In the genomic region with DNA sequence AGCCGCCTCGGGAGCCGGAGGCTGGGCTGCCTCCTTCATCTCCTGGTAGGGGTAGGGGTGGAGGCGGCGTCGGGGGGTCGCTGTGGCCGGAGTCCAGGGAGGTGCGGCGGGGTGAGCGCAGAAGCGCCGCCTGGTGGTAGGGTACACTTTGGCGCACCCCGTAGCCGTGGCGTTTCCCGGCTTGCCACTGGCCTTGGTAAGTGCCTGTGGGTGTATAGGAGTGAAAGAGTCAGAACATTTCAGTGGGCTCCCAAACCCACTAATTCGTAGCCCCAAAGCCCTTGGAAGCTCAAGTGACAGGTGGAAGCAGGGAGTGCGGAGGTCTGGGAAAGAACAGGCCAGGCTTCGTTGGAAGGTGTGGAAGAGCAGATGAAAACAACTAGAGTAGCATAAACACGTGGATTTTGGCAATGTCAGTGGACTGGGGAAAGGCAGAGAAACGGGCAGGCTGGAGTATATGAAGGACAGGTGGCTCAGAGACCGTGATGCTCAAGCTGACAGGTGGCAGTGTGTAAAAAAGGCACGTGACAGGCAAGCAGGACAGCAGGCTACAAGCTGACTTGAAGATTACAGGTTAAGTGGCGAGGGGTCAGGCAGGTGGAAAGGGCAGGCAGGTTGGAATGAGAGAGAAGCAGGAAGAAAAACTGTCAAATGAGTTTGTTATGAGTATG, we compare ENCODE assay signal across 8 mouse cellular contexts. TPM values are rescaled to one million over a fixed set of nuclear protein-coding genes. Genes with fewer than 3 reads are reported as not detected.
A peak's percentile ranks its signal among the peaks of the same experiment; 100 is the strongest.
DNase-seq lines count a peak whose midpoint lies in the region; ATAC-seq and TF ChIP-seq lines count a peak whose summit lies in the region.

No protein-coding gene starts in this region.

- peak; percentile 54 for TF ChIP-seq CTCF in liver, postnatal 0 days (IDR thresholded peaks at IDR 0.05; ENCODE audit: low read depth)
- TF ChIP-seq CTCF in small intestine, adult 2 months (IDR thresholded peaks at IDR 0.05; ENCODE audit: extremely low read depth, insufficient read length, insufficient replicate concordance, low read depth, low read length): peak; percentile 50

- no peak for TF ChIP-seq EP300 in liver, postnatal 0 days (IDR thresholded peaks at IDR 0.05; ENCODE audit: low read depth)

- no peak for ATAC-seq in heart, embryonic 14.5 days (ENCODE audit: insufficient number of reproducible peaks, insufficient read depth, low FRiP score, low read depth)
- ATAC-seq in hindbrain, embryonic 12.5 days (ENCODE audit: low FRiP score): no peak; the same call in 1 of the 2 replicates
- ATAC-seq in liver, postnatal 0 days: no peak

- 9% methylated on average over 26 of the region's 26 CpGs for WGBS in heart, embryonic 14.5 days
- 9% methylated on average over 26 of the region's 26 CpGs for WGBS in hindbrain, embryonic 12.5 days
- WGBS in liver, postnatal 0 days (ENCODE audit: insufficient replicate concordance): 11% methylated on average over 26 of the region's 26 CpGs
- WGBS in small intestine, adult 2 months: 8% methylated on average over 26 of the region's 26 CpGs

- peak overlapping the region; percentile 92 for H3K4me2 ChIP-seq in heart, embryonic 14.5 days (ENCODE audit: low read length)
- H3K4me2 ChIP-seq in hindbrain, embryonic 12.5 days (replicated peaks): peak overlapping the region; percentile 99
- peak overlapping the region; percentile 72; the same call in 1 of the 2 replicates for H3K4me2 ChIP-seq in liver, postnatal 0 days (ENCODE audit: low read depth, low read length)

- H3K4me1 ChIP-seq in heart, embryonic 14.5 days (ENCODE audit: control insufficient read depth in 2 of 2, insufficient read depth in 2 of 2, low read length in 2 of 2): peaks cover 7 to 23% of the 10 kb centered on the region in 2 experiments; a peak in 3 of 4 replicates
- H3K4me1 ChIP-seq in hindbrain, embryonic 12.5 days: peaks cover 45% of the 10 kb centered on the region
- H3K4me1 ChIP-seq in liver, postnatal 0 days (ENCODE audit: insufficient read depth): peaks cover 4% of the 10 kb centered on the region
- peaks cover 12% of the 10 kb centered on the region for H3K4me1 ChIP-seq in small intestine, adult 2 months (ENCODE audit: control insufficient read depth, insufficient read depth, insufficient read length, low read length)

- no peaks in the 10 kb centered on the region for H3K36me3 ChIP-seq in heart, embryonic 14.5 days (ENCODE audit: control insufficient read depth, insufficient read depth, low read length)
- no peaks in the 10 kb centered on the region for H3K36me3 ChIP-seq in hindbrain, embryonic 12.5 days
- no peaks in the 10 kb centered on the region for H3K36me3 ChIP-seq in liver, postnatal 0 days (replicated peaks; ENCODE audit: insufficient read depth, low read length)
- no peaks in the 10 kb centered on the region for H3K36me3 ChIP-seq in small intestine, adult 2 months (ENCODE audit: control insufficient read depth, insufficient read depth, low read length)

- intact Hi-C loops in heart, postnatal 14 days (cut with DNase I): loop anchor here (10.0 kb wide), 1 partner anchor 421 kb away; no protein-coding TSS in a partner anchor

- no peaks in the 10 kb centered on the region for H3K9me3 ChIP-seq in heart, embryonic 14.5 days (ENCODE audit: control insufficient read depth, low read length)
- no peaks in the 10 kb centered on the region for H3K9me3 ChIP-seq in hindbrain, embryonic 12.5 days (replicated peaks)
- H3K9me3 ChIP-seq in liver, postnatal 0 days (ENCODE audit: low read length): no peaks in the 10 kb centered on the region

- peak overlapping the region; percentile 42 to 55; a peak in 3 of 4 replicates for H3K4me3 ChIP-seq in heart, embryonic 14.5 days (ENCODE audit: control insufficient read depth in 1 of 2, insufficient read depth in 1 of 2, low read depth in 1 of 2, low read length in 2 of 2)
- peak overlapping the region; percentile 77 for H3K4me3 ChIP-seq in hindbrain, embryonic 12.5 days
- peak overlapping the region; percentile 35; the same call in 1 of the 2 replicates for H3K4me3 ChIP-seq in liver, postnatal 0 days (ENCODE audit: low read depth, low read length)
- peak overlapping the region; percentile 55 for H3K4me3 ChIP-seq in small intestine, adult 2 months (ENCODE audit: low read depth, low read length)

- DNase-seq in heart, postnatal 14 days: no peak
- DNase-seq in CD4-positive, CD25-positive, alpha-beta regulatory T cell, adult 2 months (ENCODE audit: low read depth, low spot score): peak; percentile 62
- DNase-seq in cerebellum, adult 9-10 months: peak; percentile 84
- peak; percentile 37 for DNase-seq in liver, postnatal 0 days
- no peak for DNase-seq in urinary bladder, adult 2 months (ENCODE audit: low spot score)

- no peak overlapping the region for H3K9ac ChIP-seq in heart, embryonic 14.5 days (ENCODE audit: low read length)
- H3K9ac ChIP-seq in hindbrain, embryonic 12.5 days: peak overlapping the region; percentile 84
- no peak overlapping the region for H3K9ac ChIP-seq in liver, postnatal 0 days (replicated peaks)

- no peak for TF ChIP-seq POLR2A in small intestine, adult 2 months (IDR thresholded peaks at IDR 0.05; ENCODE audit: low read depth, low read length)

- H3K27ac ChIP-seq in heart, embryonic 14.5 days (replicated peaks in 1 of 2; ENCODE audit: control insufficient read depth in 1 of 2, insufficient read depth in 1 of 2, low read depth in 2 of 2, low read length in 2 of 2): no peak overlapping the region
- 0 out of 2 replicates have a peak overlapping the region, but pooled peaks have one; percentile 89 for H3K27ac ChIP-seq in hindbrain, embryonic 12.5 days
- H3K27ac ChIP-seq in liver, postnatal 0 days (ENCODE audit: low read depth): no peak overlapping the region
- H3K27ac ChIP-seq in small intestine, adult 2 months (ENCODE audit: insufficient read depth, low read depth, low read length): no peak overlapping the region

- peaks cover 86% of the 10 kb centered on the region for H3K27me3 ChIP-seq in heart, embryonic 14.5 days (ENCODE audit: control insufficient read depth, insufficient read depth, low read length)
- H3K27me3 ChIP-seq in hindbrain, embryonic 12.5 days: peaks cover 77% of the 10 kb centered on the region
- peaks cover 75% of the 10 kb centered on the region for H3K27me3 ChIP-seq in liver, postnatal 0 days (ENCODE audit: insufficient read depth, low read length)
- H3K27me3 ChIP-seq in small intestine, adult 2 months (ENCODE audit: control insufficient read depth, insufficient read depth, low read length): peaks cover 14% of the 10 kb centered on the region

RNA-seq across cellular contexts. Expression of a gene that starts 2.6 kb away (rescaled TPM):
- polyA plus RNA-seq in heart, embryonic 14.5 days (2014; fragmentation: Nextera tagmentation; extraction: Ambion mirVana): 0.05 and 0.18 TPM in 2 replicates
- under 1 TPM; 0.10 to 0.36 TPM for total RNA-seq in heart, postnatal 14 days (2021)
- polyA plus RNA-seq in hindbrain, embryonic 12.5 days (2016; fragmentation: Nextera tagmentation; extraction: Ambion mirVana): 10.5 and 11.5 TPM in 2 replicates
- not detected in 2 replicates for polyA plus RNA-seq in liver, postnatal 0 days (2015; fragmentation: Nextera tagmentation; extraction: Ambion mirVana)
- 0.65 and 0.72 TPM in 2 replicates for polyA plus RNA-seq in small intestine, adult 2 months (2012; rRNA removed)
- polyA plus RNA-seq in urinary bladder, adult 2 months (2012; rRNA removed): 2.4 and 2.8 TPM in 2 replicates

RNA-seq across cellular contexts. Expression of a gene that starts 7.7 kb away (rescaled TPM):
- polyA plus RNA-seq in heart, embryonic 14.5 days (2014; fragmentation: Nextera tagmentation; extraction: Ambion mirVana): 7.6 and 8.6 TPM in 2 replicates
- 1 to 10 TPM; 4.6 to 5.4 TPM for total RNA-seq in heart, postnatal 14 days (2021)
- 9.4 and 10.1 TPM in 2 replicates for polyA plus RNA-seq in hindbrain, embryonic 12.5 days (2016; fragmentation: Nextera tagmentation; extraction: Ambion mirVana)
- 7.8 and 9.6 TPM in 2 replicates for polyA plus RNA-seq in liver, postnatal 0 days (2015; fragmentation: Nextera tagmentation; extraction: Ambion mirVana)
- polyA plus RNA-seq in small intestine, adult 2 months (2012; rRNA removed): 48.4 and 80.7 TPM in 2 replicates
- 22.5 and 26.6 TPM in 2 replicates for polyA plus RNA-seq in urinary bladder, adult 2 months (2012; rRNA removed)

RNA-seq across cellular contexts. Expression of a gene that starts 19.5 kb away (rescaled TPM):
- polyA plus RNA-seq in heart, embryonic 14.5 days (2014; fragmentation: Nextera tagmentation; extraction: Ambion mirVana): 12.8 and 15.1 TPM in 2 replicates
- total RNA-seq in heart, postnatal 14 days (2021): 10 to 100 TPM in 1 of 2 experiments, 1 to 10 TPM in 1; 9.6 to 11.4 TPM
- polyA plus RNA-seq in hindbrain, embryonic 12.5 days (2016; fragmentation: Nextera tagmentation; extraction: Ambion mirVana): 27.3 and 27.7 TPM in 2 replicates
- 5.9 and 7.0 TPM in 2 replicates for polyA plus RNA-seq in liver, postnatal 0 days (2015; fragmentation: Nextera tagmentation; extraction: Ambion mirVana)
- 2.9 and 4.9 TPM in 2 replicates for polyA plus RNA-seq in small intestine, adult 2 months (2012; rRNA removed)
- 6.6 and 11.6 TPM in 2 replicates for polyA plus RNA-seq in urinary bladder, adult 2 months (2012; rRNA removed)

RNA-seq across cellular contexts. Expression of a gene that starts 22.0 kb away (rescaled TPM):
- polyA plus RNA-seq in heart, embryonic 14.5 days (2014; fragmentation: Nextera tagmentation; extraction: Ambion mirVana): 2.6 and 3.0 TPM in 2 replicates
- total RNA-seq in heart, postnatal 14 days (2021): 1 to 10 TPM; 2.5 to 3.3 TPM
- polyA plus RNA-seq in hindbrain, embryonic 12.5 days (2016; fragmentation: Nextera tagmentation; extraction: Ambion mirVana): 30.9 and 33.1 TPM in 2 replicates
- polyA plus RNA-seq in liver, postnatal 0 days (2015; fragmentation: Nextera tagmentation; extraction: Ambion mirVana): 0.78 and 1.0 TPM in 2 replicates
- polyA plus RNA-seq in small intestine, adult 2 months (2012; rRNA removed): 2.2 and 4.2 TPM in 2 replicates
- 0.66 and 2.0 TPM in 2 replicates for polyA plus RNA-seq in urinary bladder, adult 2 months (2012; rRNA removed)

Comparison
In these comparisons a context has a peak if more than half of its experiments do, and no peak if none do; other contexts are left out.
1. DNase-seq: peak in CD4-positive, CD25-positive, alpha-beta regulatory T cell, adult 2 months (single experiment), cerebellum, adult 9-10 months (single experiment) and liver, postnatal 0 days (single experiment); none in heart, postnatal 14 days (0 of 2) and urinary bladder, adult 2 months (single experiment).
2. Peak in every context shown above with its lines, with median percentiles within 50 percentile points of each other: H3K4me2 ChIP-seq and H3K4me3 ChIP-seq.